Mouse (Mus musculus) kidney, adult 2 months (tissue): ENCODE results near the gene Eif2b1.
A peak's percentile ranks its signal among the peaks of the same experiment; 100 is the strongest.

Experiments
- CTCF ChIP-seq: fragments of 200-500 bp; conservative IDR thresholded peaks from 2 replicates; pipeline ENCODE4 v1.5.1; 2011; ENCODE audit warnings: low read depth, mild to moderate bottlenecking, control low read depth, low read length, moderate library complexity, mixed read lengths; ENCODE audit not compliant: insufficient read depth, insufficient read length
- POLR2A ChIP-seq: fragments of 200-500 bp; IDR thresholded peaks from one replicate; pipeline ENCODE4 v1.6.1; 2011; ENCODE audit warnings: low read depth, low read length, control low read depth

DNA sequence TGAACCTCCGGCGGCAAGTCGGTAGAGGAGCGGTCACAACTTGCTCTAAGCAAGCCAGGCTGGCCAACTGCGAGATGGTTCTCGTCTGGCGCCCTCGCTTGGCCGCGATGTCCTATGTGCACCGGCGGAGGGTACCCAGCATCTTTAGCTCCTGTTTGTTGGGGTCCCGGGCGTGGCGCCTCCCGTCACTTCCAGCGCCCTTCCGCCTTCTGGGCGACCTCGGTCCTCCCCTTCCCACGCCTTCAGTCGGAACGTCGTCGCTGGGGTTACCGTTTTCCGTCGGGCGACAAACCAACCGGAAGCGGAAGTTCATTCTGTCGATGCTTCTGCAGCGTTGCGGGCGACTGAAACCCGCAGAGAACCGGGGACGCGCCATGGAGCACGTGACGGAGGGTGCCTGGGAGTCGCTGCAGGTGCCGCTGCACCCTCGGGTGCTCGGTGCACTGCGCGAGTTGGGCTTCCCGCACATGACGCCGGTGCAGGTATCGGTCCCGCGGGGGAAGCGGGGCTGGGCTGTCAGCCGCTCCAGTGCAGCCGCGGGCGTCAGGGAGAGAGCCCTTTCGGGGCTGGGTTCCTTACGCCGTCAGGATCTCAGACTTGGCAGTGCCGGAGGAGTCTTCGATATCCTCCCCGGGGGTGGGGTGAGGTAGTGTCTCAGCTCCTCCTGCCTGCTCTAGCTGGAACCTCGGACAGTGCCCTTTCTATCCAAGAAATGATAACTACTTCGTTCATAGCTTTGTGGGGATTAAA is 26.2 kb downstream of the Eif2b1 start, which contains the start of gene Ddx55:
- TF ChIP-seq CTCF (peak; percentile 30; the same call in 1 of the 2 replicates), POLR2A (peak; percentile 65)
